Mouse (Mus musculus) lung, adult 2 months (tissue): ENCODE results near the gene Gm10100. TPM values are rescaled to one million over a fixed set of nuclear protein-coding genes. Genes with fewer than 3 reads are reported as not detected.
"Not testable (repeated sequence)": the region's sequence is repeated elsewhere in the genome, so short reads cannot be mapped to it uniquely, and the experiment has no call there.

Experiments used
- DNase-seq: peaks from one replicate; pipeline ENCODE4 v3.0.0; 2022
- H3K4me1 ChIP-seq: fragments of 200-500 bp; 2 replicates; pipeline ENCODE4 v1.6.1; 2011; ENCODE audit warnings: low read length; ENCODE audit not compliant: control insufficient read depth, insufficient read depth
- H3K4me3 ChIP-seq: fragments of 200-500 bp; replicated peaks from 2 replicates; pipeline ENCODE3; 2011; ENCODE audit warnings: low read depth, mild to moderate bottlenecking, control low read depth, low read length; ENCODE audit errors: extremely low read depth
- CTCF ChIP-seq: fragments of 200-500 bp; IDR thresholded peaks from 2 replicates; pipeline ENCODE4 v1.5.1; 2011; ENCODE audit warnings: mild to moderate bottlenecking, low read length, control low read depth; ENCODE audit not compliant: insufficient read depth
- POLR2A ChIP-seq: fragments of 200-500 bp; IDR thresholded peaks from 2 replicates; pipeline ENCODE4 v1.6.1; 2011; ENCODE audit warnings: low read depth, mild to moderate bottlenecking, control low read depth, low read length, borderline replicate concordance; ENCODE audit errors: extremely low read depth
- WGBS: fragments of 180-500 bp; shearing (Covaris S2); methylation state at CpG from one replicate; pipeline ENCODE4 v1.1.7; 2018; 5-methylcytosine and 5-hydroxymethylcytosine counted together
- polyA plus RNA-seq: library from polyadenylated mRNA; depleted of rRNA; stranded (reverse); fragments of >200 nt; gene quantifications from 2 replicates; pipeline ENCODE4 v1.2.3, GENCODE M21; 2012; rRNA removed

Gene Gm10100
- polyA plus RNA-seq = not detected in 2 replicates

- no peak for DNase-seq
- 18% methylated on average over 3 of the region's 3 CpGs for WGBS
- no peak within 1 kb of the TSS for H3K4me3 ChIP-seq
- no peak for TF ChIP-seq POLR2A
- no peak for TF ChIP-seq CTCF
- no peaks in the 10 kb centered on the region for H3K4me1 ChIP-seq
Measured at GRCm38 (mm10) chr10:77726186-77726585, at the start of gene Gm10100. Gene Gm10100 (plus strand): TSS chr10:77726486.

- no peak for DNase-seq
- no peak for TF ChIP-seq CTCF
- no peak for TF ChIP-seq POLR2A
- H3K4me1 ChIP-seq = no peaks in the 10 kb centered on the region
- under 1% methylated on average over 35 of the region's 35 CpGs for WGBS
- H3K4me3 ChIP-seq = no peak overlapping the region
Measured at GRCm38 (mm10) chr10:77677562-77677961, 48.7 kb upstream of the Gm10100 start.

- DNase-seq = no peak
- Histone ChIP-seq H3K4me3 (no peak overlapping the region), H3K4me1 (no peaks in the 10 kb centered on the region)
- TF ChIP-seq CTCF = no peak
- no peak for TF ChIP-seq POLR2A
- 69% methylated on average over 7 of the region's 7 CpGs for WGBS
Measured at GRCm38 (mm10) chr10:77682994-77683393, 43.3 kb upstream of the Gm10100 start.

- WGBS = 29% methylated on average over 8 of the region's 8 CpGs
- DNase-seq = no peak
- TF ChIP-seq CTCF (no peak), POLR2A (no peak)
- Histone ChIP-seq H3K4me1 (no peaks in the 10 kb centered on the region), H3K4me3 (no peak overlapping the region)
Measured at GRCm38 (mm10) chr10:77684181-77684580, 42.1 kb upstream of the Gm10100 start.

- WGBS = 6% methylated on average over 22 of the region's 22 CpGs
- DNase-seq = no peak
- TF ChIP-seq CTCF (no peak), POLR2A (no peak)
- Histone ChIP-seq H3K4me1 (no peaks in the 10 kb centered on the region), H3K4me3 (no peak within 1 kb of the TSS)
Measured at GRCm38 (mm10) chr10:77685895-77686664, 40.2 kb upstream of the Gm10100 start, which contains the start of gene Tspear. Gene Tspear (plus strand): TSS chr10:77686569.

- DNase-seq = no peak
- no peaks in the 10 kb centered on the region for H3K4me1 ChIP-seq
- no peak overlapping the region for H3K4me3 ChIP-seq
- TF ChIP-seq CTCF (no peak), POLR2A (no peak)
- WGBS = 27% methylated on average over 10 of the region's 10 CpGs
Measured at GRCm38 (mm10) chr10:77687021-77687420, 39.3 kb upstream of the Gm10100 start.

- WGBS = 62% methylated on average over 3 of the region's 3 CpGs
- not testable (repeated sequence) for DNase-seq, H3K4me3 ChIP-seq, H3K4me1 ChIP-seq
Measured at GRCm38 (mm10) chr10:77690356-77690807, 35.9 kb upstream of the Gm10100 start, which contains the start of gene Gm19402. Gene Gm19402 (minus strand): TSS chr10:77690757.

- H3K4me3 ChIP-seq = no peak within 1 kb of the TSS
- TF ChIP-seq POLR2A (no peak), CTCF (no peak)
- no peaks in the 10 kb centered on the region for H3K4me1 ChIP-seq
- WGBS = 28% methylated on average over 4 of the region's 4 CpGs
- no peak for DNase-seq
Measured at GRCm38 (mm10) chr10:77697133-77697532, 29.2 kb upstream of the Gm10100 start, which contains the start of gene Gm9508. Gene Gm9508 (minus strand): TSS chr10:77697233.

GRCm38 (mm10) chr10:77706326-77706725, 20.0 kb upstream of the Gm10100 start, which contains the start of gene Gm10272:
Gene Gm10272 (plus strand): TSS chr10:77706626.
- no peak for TF ChIP-seq POLR2A
- TF ChIP-seq CTCF = no peak
- WGBS = 90% methylated on average over 1 of the region's 1 CpGs
- H3K4me3 ChIP-seq = no peak within 1 kb of the TSS
- no peak for DNase-seq
- H3K4me1 ChIP-seq = no peaks in the 10 kb centered on the region

- H3K4me3 ChIP-seq = no peak overlapping the region
- no peak for TF ChIP-seq POLR2A
- no peak for TF ChIP-seq CTCF
- no peak for DNase-seq
- WGBS = 67% methylated on average over 3 of the region's 3 CpGs
- H3K4me1 ChIP-seq = no peaks in the 10 kb centered on the region
Measured at GRCm38 (mm10) chr10:77709831-77710230, 16.5 kb upstream of the Gm10100 start.

- not testable (repeated sequence) for H3K4me1 ChIP-seq, H3K4me3 ChIP-seq, DNase-seq
Measured at GRCm38 (mm10) chr10:77711157-77711556, 15.1 kb upstream of the Gm10100 start, which contains the start of gene Gm10024. Gene Gm10024 (plus strand): TSS chr10:77711457.
